In the genomic region with DNA sequence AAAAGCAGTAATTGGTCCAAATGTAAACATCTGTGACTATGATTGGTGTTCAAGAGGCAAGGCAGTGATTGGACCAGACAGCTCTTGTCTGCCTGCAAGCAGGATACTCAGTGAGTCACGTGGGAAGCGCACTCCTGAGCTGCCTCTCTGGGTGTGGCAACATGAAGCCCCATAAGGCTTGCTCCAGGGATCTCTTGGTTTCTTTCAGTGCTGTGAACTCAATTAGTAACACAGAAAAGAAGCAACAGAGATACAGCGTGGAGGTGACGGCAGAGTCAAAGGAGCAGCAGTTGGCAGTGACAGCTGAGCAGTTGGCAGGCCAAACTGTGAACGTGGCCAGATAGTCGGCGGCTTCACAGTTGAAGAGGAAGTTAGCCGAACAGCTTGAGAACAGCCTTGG, we compare ENCODE assay signal across 10 mouse cellular contexts.
A peak's percentile ranks its signal among the peaks of the same experiment; 100 is the strongest.
DNase-seq lines count a peak whose midpoint lies in the region; ATAC-seq and TF ChIP-seq lines count a peak whose summit lies in the region.
"Had no signal": no experiment of that assay in that cellular context is flagged by ENCODE, and none has a peak within 500 bp of the region (broad histone marks: within the 10 kb centered on the region; RNA-seq: fewer than 3 reads in every experiment).

No protein-coding gene starts in this region.

- no peaks in the 10 kb centered on the region for H3K9me3 ChIP-seq in forebrain, embryonic 13.5 days (replicated peaks)
- no peaks in the 10 kb centered on the region for H3K9me3 ChIP-seq in forebrain, embryonic 10.5 days
- H3K9me3 ChIP-seq in midbrain, postnatal 0 days (ENCODE audit: low read length): no peaks in the 10 kb centered on the region
- no peaks in the 10 kb centered on the region for H3K9me3 ChIP-seq in midbrain, embryonic 11.5 days (ENCODE audit: control insufficient read depth, low read length)
- H3K9me3 ChIP-seq: limb, embryonic 15.5 days had no signal

- DNase-seq in forebrain, embryonic 10.5 days (ENCODE audit: extremely low spot score, low spot score): no peak
- peak; percentile 63 for DNase-seq in midbrain, postnatal 0 days (ENCODE audit: low spot score)
- no peak for DNase-seq in midbrain, embryonic 11.5 days (ENCODE audit: low spot score, missing footprints)
- peak; percentile 72 to 74 for DNase-seq in cerebellum, postnatal 36 days
- no peak for DNase-seq in urinary bladder, postnatal 25 days (ENCODE audit: low spot score)
- no peak for DNase-seq in layer of hippocampus, postnatal 25 days (ENCODE audit: extremely low spot score in 1 of 2, low spot score in 1 of 2)

- ATAC-seq in forebrain, embryonic 13.5 days: peak; percentile 66
- ATAC-seq in midbrain, postnatal 0 days (ENCODE audit: low FRiP score): peak; percentile 58; the same call in 1 of the 2 replicates
- no peak for ATAC-seq in midbrain, embryonic 11.5 days (ENCODE audit: low FRiP score)
- 0 out of 2 replicates have a peak, but pooled peaks have one; percentile 34 for ATAC-seq in megakaryocyte progenitor cell, adult 5-6 weeks (replicated peaks; ENCODE audit: poor library complexity)
- ATAC-seq: lung, postnatal 0 days had no signal

- H3K4me3 ChIP-seq in forebrain, embryonic 13.5 days: no peak overlapping the region
- H3K4me3 ChIP-seq in forebrain, embryonic 10.5 days: no peak overlapping the region
- H3K4me3 ChIP-seq in midbrain, postnatal 0 days (ENCODE audit: low read depth, low read length): no peak overlapping the region
- no peak overlapping the region for H3K4me3 ChIP-seq in midbrain, embryonic 11.5 days (ENCODE audit: low read depth, low read length)
- H3K4me3 ChIP-seq: limb, embryonic 15.5 days had no signal

- H3K27ac ChIP-seq in forebrain, embryonic 13.5 days: no peak overlapping the region
- no peak overlapping the region for H3K27ac ChIP-seq in forebrain, embryonic 10.5 days
- no peak overlapping the region for H3K27ac ChIP-seq in midbrain, postnatal 0 days (ENCODE audit: low read depth, low read length)
- no peak overlapping the region for H3K27ac ChIP-seq in midbrain, embryonic 11.5 days (ENCODE audit: low read depth, low read length)
- H3K27ac ChIP-seq: limb, embryonic 15.5 days had no signal

- H3K4me2 ChIP-seq in forebrain, embryonic 13.5 days: no peak overlapping the region
- no peak overlapping the region for H3K4me2 ChIP-seq in midbrain, postnatal 0 days (ENCODE audit: low read depth, low read length, poor library complexity, severe bottlenecking)
- no peak overlapping the region for H3K4me2 ChIP-seq in midbrain, embryonic 11.5 days
- H3K4me2 ChIP-seq: limb, embryonic 15.5 days had no signal

- TF ChIP-seq CTCF in midbrain, postnatal 0 days (IDR thresholded peaks at IDR 0.05): no peak

- H3K27me3 ChIP-seq in forebrain, embryonic 13.5 days: no peaks in the 10 kb centered on the region
- no peaks in the 10 kb centered on the region for H3K27me3 ChIP-seq in forebrain, embryonic 10.5 days (ENCODE audit: poor library complexity, severe bottlenecking)
- H3K27me3 ChIP-seq in midbrain, postnatal 0 days (ENCODE audit: insufficient read depth, low read length): no peaks in the 10 kb centered on the region
- H3K27me3 ChIP-seq in midbrain, embryonic 11.5 days (ENCODE audit: control insufficient read depth, insufficient read depth, low read length): no peaks in the 10 kb centered on the region; the same call in 1 of the 2 replicates
- H3K27me3 ChIP-seq: limb, embryonic 15.5 days had no signal

- 74% methylated on average over 8 of the region's 8 CpGs for WGBS in forebrain, embryonic 13.5 days
- WGBS in forebrain, embryonic 10.5 days: 83% methylated on average over 8 of the region's 8 CpGs
- WGBS in midbrain, postnatal 0 days: 73% methylated on average over 8 of the region's 8 CpGs
- WGBS in midbrain, embryonic 11.5 days: 86% methylated on average over 8 of the region's 8 CpGs

- no peak overlapping the region for H3K9ac ChIP-seq in forebrain, embryonic 13.5 days
- no peak overlapping the region for H3K9ac ChIP-seq in midbrain, postnatal 0 days (replicated peaks; ENCODE audit: low read length, poor library complexity, severe bottlenecking)
- H3K9ac ChIP-seq in midbrain, embryonic 11.5 days (ENCODE audit: low read length): no peak overlapping the region
- H3K9ac ChIP-seq: limb, embryonic 15.5 days had no signal

- H3K36me3 ChIP-seq in forebrain, embryonic 13.5 days (ENCODE audit: poor library complexity, severe bottlenecking): no peaks in the 10 kb centered on the region
- H3K36me3 ChIP-seq in forebrain, embryonic 10.5 days (replicated peaks): no peaks in the 10 kb centered on the region
- no peaks in the 10 kb centered on the region for H3K36me3 ChIP-seq in midbrain, postnatal 0 days (ENCODE audit: insufficient read depth, low read length)
- H3K36me3 ChIP-seq in midbrain, embryonic 11.5 days (ENCODE audit: control insufficient read depth, insufficient read depth, low read length): no peaks in the 10 kb centered on the region
- H3K36me3 ChIP-seq: limb, embryonic 15.5 days had no signal

- H3K4me1 ChIP-seq in forebrain, embryonic 13.5 days: no peaks in the 10 kb centered on the region
- H3K4me1 ChIP-seq in forebrain, embryonic 10.5 days: no peaks in the 10 kb centered on the region
- H3K4me1 ChIP-seq in midbrain, postnatal 0 days (ENCODE audit: insufficient read depth, low read length): no peaks in the 10 kb centered on the region
- H3K4me1 ChIP-seq in midbrain, embryonic 11.5 days (ENCODE audit: control insufficient read depth, insufficient read depth, low read length): no peaks in the 10 kb centered on the region
- H3K4me1 ChIP-seq: limb, embryonic 15.5 days had no signal

Comparison
In these comparisons a context has a peak if more than half of its experiments do, and no peak if none do; other contexts are left out.
1. DNase-seq: peak in midbrain, postnatal 0 days (single experiment) and cerebellum, postnatal 36 days (2 of 2); none in forebrain, embryonic 10.5 days (single experiment), midbrain, embryonic 11.5 days (single experiment), urinary bladder, postnatal 25 days (single experiment) and layer of hippocampus, postnatal 25 days (0 of 2).